Mouse (Mus musculus): ENCODE measurements at regions not wholly inside any gene's neighbourhood (a gene's known extent, or its start where the extent isn't known, plus 50 kb on each side); places are given as distances from the start of the nearest gene placed in this dataset.
"Not testable (repeated sequence)": the region's sequence is repeated elsewhere in the genome, so short reads cannot be mapped to it uniquely, and the experiment has no call there.

GRCm38 (mm10) chr12:18610581-18610980 lies 96.3 kb downstream of the 5730507C01Rik start:
- TF ChIP-seq CTCF (IDR thresholded peaks at IDR 0.05; ENCODE audit: borderline replicate concordance, insufficient read depth, low read length); POLR2A (IDR thresholded peaks at IDR 0.05; ENCODE audit: low read depth, low read length): not testable (repeated sequence)
